Mouse (Mus musculus): Measurements from ENCODE around the gene 1700088E04Rik. TPM values are rescaled to one million over a fixed set of nuclear protein-coding genes. Genes with fewer than 3 reads are reported as not detected.

The 1700088E04Rik gene
- total RNA-seq, 4 experiments from 2014 or later: 0.36 to 1.5 (median 0.80) TPM

DNA sequence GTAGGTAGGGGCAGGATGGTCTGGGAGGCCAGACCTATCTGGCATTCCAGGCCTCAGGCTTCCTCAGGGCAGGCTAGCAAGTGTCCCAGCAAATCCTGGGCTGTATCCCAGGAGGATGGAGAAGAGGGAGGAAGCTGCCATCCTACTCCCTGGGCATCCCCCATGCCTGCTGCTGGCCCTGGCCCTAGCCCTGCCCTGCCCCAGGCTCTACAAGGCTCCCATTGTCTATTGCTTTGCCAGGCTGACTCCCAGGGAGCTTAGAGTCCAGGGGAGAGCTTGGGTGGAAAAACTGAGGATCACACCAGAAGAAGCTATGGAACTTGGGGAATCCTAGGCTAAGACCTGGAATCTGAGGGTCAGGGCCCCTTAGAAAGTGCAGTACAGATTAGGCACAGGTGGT, 39.5 kb downstream of the 1700088E04Rik start:
- no peak for DNase-seq (ENCODE audit: low spot score in 2 of 2)

DNA sequence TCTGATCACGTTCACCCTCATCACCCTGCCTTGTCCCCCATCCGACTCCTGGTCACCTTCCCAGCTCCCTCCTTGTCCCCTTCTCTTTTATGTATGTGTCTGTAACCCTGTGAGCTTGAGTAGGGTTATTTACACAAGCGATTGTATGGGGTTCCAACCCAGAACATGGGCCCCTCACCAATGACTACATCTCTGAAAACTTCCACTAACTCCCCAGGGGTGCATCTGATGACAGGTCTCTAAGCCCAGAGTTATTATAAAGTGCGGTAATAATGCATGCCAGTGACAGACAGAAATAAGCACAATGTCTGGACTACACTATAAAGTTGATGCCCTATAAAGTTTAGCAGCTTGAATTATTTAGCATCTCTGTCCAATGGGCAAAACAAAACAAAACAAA, 40.7 kb downstream of the 1700088E04Rik start:
- no peak for DNase-seq (ENCODE audit: low spot score in 2 of 2)

DNA sequence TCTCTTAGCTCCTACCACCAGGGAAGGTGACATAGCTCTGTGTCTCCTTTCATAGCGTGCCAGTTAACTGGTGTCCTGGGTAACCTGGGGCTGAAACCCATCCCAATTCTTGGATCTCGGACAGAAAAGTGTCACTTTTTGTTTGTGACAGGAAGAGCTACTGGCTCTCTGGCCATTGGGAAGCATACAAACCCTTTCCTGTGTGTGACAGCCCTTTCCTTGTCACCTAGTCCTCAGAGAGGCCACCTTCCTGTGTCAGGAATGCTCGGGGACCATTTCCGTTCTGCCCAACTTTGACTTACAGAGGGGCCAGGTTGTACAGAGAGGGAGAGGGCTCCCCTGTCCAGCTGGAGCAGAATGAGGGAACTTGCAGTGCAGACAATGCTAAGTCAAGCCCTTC, 41.6 kb downstream of the 1700088E04Rik start:
- DNase-seq (ENCODE audit: low spot score in 2 of 2): no peak

DNA sequence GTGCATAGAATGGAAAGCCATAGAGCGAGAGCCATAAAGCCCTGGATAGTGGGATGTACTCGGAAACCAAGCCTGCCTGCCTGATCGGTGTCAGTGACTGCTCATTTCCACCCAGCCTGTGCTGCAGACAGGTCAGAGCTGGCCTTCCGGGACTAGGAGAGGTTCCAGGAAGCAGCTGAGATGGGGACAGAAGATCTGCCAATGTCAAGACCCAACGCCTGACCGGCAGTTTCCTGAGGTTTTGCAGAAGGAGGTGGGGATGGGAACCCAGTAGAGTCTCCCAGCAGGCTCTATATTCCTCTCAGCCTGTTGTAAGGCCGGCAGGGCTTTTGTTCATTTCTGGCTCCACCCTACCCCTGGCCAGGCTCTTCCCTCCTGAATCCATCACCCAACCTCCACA, 42.2 kb downstream of the 1700088E04Rik start:
- no peak for DNase-seq (ENCODE audit: low spot score in 2 of 2)

DNA sequence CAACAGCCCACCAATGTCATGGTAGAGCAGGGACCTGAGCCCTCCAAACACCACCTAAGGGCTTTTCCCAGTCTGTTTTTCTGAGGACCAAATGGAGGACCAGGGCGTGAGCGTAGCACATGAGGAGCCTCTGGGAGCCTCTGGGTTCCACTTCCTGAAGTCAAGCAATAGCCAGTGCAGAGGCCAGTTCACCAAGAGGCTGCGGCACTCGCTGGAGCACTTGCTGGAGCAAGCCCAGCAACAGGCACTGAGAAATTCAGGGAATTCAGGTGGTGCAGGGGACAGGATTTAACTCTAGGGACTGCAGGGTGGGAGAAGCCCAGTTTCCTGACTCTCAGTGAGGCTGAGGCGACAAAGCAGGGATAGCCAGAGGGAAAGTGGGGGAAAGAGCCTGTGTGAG, 42.8 kb downstream of the 1700088E04Rik start:
- DNase-seq (ENCODE audit: low spot score in 2 of 2): no peak

DNA sequence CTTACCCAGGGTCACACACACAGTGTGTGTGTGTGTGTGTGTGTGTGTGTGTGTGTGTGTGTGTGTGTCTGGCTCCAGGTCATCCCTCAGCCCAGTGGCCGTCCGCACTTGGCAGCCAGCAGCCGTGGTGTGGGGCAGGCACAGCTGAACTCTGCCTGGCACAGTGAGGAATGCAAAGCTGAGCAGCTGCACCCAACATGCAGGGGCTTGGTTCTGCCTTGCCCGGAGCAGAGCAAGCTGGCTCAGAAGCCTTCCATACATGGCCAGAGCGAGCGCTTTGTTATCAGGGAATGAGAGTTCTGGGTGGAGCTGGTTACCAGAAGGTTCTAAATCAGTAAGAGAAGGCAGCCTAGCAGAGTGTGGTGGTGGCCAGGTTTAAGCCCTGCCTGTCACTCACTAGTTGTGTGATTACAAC, 43.4 kb downstream of the 1700088E04Rik start:
- DNase-seq (ENCODE audit: low spot score in 2 of 2): peak; percentile 70 to 78

DNA sequence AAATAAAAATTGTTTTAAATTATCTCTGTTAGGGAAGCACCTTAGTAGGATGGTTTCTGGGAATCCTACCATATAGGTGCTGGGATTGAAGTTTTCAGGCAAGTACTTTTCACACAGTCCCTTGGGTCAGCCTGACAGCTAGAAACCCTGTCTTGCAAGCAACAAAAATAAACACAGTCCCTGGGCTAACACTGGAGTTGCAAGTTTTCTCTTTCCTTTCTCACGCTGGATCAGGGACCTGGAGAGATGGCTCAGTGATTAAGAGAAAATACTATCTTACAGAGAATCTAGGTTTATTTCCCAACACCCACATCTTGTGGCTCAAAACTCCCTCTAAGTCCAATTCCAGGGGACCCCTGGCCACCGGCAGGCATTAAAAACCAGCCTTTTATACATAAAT, 43.9 kb downstream of the 1700088E04Rik start:
- DNase-seq (ENCODE audit: low spot score in 2 of 2): no peak

DNA sequence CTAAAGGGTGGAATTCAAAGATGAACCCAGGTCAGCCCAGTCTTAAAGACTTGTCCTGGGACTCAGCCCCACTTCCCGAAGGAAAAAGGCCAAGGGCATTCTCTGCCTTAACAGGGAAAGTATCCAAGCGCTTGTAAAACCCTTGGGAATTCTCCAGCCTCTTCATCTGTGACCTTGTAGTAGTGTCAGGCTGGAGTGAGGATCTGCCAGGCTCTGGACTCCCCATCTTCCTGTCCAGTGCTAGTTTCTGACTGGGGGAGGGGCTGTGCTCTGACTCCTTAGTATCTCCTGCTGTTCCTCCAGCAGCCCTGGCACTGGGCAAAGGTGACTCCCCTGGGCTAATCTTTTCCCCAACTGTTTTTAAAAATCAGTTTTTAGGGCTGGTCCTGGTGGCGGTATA, 44.5 kb downstream of the 1700088E04Rik start:
- no peak for DNase-seq (ENCODE audit: low spot score in 2 of 2)

DNA sequence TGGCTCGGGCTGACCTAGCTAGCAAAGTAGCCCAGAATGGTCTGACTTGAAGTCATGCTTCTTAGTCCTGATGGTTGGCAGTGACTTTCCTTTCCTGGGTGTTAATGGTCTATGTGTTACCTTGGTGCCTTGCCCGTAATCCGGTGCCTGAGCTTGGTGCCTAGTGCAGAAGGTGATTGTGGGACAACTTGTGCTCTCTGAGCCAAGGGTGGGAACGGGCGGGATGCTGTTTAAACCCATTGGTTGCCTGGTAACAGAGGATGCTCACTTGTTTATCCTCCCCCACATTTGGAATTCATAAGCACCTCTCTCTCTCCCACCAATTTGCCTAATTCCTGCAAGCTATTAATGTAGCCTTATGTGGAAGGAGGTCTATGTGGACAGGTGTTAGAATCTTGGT, 45.6 kb downstream of the 1700088E04Rik start:
- no peak for DNase-seq (ENCODE audit: low spot score in 2 of 2)

DNA sequence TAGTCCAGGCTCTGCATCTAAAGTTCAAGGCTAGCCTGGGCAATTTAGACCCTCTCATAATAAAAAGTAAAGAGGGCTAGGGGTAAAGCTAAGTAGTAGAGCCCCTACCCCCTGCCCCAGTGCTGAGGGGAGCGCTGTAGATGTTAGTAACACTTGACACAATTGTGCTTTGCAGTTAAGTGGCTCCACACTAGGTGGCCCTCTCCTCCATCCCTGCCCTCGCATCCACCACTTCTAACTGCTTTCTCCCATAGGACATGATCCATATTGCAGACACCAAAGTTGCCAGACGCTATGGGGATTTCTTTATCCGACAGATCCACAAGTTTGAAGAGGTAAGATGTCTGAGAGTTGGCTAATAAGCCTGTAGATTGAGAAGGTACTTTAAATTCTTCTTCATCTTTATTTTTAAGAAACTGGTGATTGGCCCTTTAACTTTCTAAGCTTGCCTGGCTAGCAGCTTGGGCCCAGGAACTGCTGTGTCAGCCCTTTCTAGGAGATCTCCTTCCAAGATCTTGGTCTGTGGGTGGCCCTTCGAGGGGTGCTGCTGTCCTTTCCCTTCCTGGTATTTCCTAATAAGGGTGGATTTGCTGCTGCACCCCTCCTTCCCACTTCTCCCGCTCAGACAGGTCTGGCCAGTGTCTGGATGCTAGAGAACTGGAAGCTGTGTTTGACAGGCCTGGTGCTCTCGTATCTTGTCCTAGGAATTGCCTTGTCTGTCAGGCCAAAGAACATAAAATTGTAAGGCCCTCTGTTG, 47.8 kb downstream of the 1700088E04Rik start:
- no peak for DNase-seq (ENCODE audit: low spot score in 2 of 2)

DNA sequence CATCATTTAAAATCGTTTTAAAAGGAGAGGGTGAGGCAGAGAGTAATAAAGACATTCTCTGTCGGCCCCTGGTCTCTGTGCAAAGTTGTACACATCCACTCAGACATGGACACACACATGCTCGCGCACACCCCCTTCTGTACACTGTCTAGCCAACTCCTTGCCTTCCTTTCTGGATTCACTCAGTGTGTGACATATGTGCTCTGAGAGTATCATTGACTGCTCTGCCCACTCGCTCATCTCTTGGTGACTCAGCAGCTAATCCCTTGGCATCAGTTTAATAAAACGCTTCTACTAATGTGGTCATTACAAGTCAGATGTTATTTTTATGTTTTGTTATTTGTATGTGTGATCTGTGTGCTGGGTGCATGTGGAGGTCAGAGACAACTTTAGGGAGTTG, 48.8 kb downstream of the 1700088E04Rik start:
- no peak for DNase-seq (ENCODE audit: low spot score in 2 of 2)

DNA sequence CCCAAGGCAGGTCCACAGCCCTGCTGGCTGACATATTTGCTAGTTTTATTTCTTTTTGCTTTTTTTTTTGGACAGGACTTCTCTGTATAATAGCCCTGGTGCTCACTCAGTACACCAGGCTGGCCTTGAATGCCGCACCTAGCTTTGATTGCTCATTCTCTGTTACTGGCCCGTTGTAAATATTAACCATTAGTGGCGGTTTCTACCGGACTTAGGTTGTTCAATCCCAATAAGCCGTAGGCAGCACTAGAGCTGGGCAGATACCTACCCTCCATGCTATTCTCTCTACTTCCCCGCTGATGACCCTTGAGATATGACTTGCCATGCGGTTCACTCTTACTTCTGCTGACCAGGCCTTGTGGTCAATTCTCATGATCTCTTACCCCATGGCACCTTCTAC, 61.5 kb downstream of the 1700088E04Rik start:
- DNase-seq (ENCODE audit: low spot score in 2 of 2): no peak

Other genes starting within 250 kb of the 1700088E04Rik start
- gene Gm49510, start 241.6 kb downstream of the 1700088E04Rik start, total RNA-seq (2022): not detected
- gene Sh3bp1, start 241.5 kb downstream of the 1700088E04Rik start, total RNA-seq (2022): 1 to 10 TPM in 2 of 4 experiments, under 1 TPM in 2; 0.80 to 1.7 (median 1.2) TPM
- 1 to 10 TPM; 1.7 to 2.7 (median 2.1) TPM for gene Pdxp, start 227.3 kb downstream of the 1700088E04Rik start, total RNA-seq (2022)
- 100 to 1,000 TPM; 214 to 406 (median 281) TPM for gene Lgals1, start 214.5 kb downstream of the 1700088E04Rik start, total RNA-seq (2022)
- 10 to 100 TPM; 24.0 to 31.2 (median 28.1) TPM for gene Nol12, start 206.3 kb downstream of the 1700088E04Rik start, total RNA-seq (2022)
- 10 to 100 TPM; 38.3 to 69.6 (median 41.9) TPM for gene Triobp, start 193.5 kb downstream of the 1700088E04Rik start, total RNA-seq (2022)
- gene H1f0, start 112.8 kb downstream of the 1700088E04Rik start, total RNA-seq (2022): 100 to 1,000 TPM in 1 of 4 experiments, 10 to 100 TPM in 3; 84.7 to 103 (median 92.1) TPM
- gene Galr3, start 99.4 kb downstream of the 1700088E04Rik start, total RNA-seq (2022): not detected
- gene Ankrd54, start 78.4 kb downstream of the 1700088E04Rik start, total RNA-seq (2022): 1 to 10 TPM; 3.1 to 5.8 (median 3.5) TPM
- 10 to 100 TPM; 57.8 to 60.8 (median 60.6) TPM for gene Eif3l, start 66.1 kb downstream of the 1700088E04Rik start, total RNA-seq (2022)
- 10 to 100 TPM in 3 of 4 experiments, 1 to 10 TPM in 1; 9.8 to 12.6 (median 11.2) TPM for gene Micall1, start 32.4 kb downstream of the 1700088E04Rik start, total RNA-seq (2022)
- 10 to 100 TPM; 57.8 to 75.3 (median 70.3) TPM for gene Polr2f, start 244 bp downstream of the 1700088E04Rik start, total RNA-seq (2022)
- under 1 TPM; 0.19 to 0.72 (median 0.64) TPM for gene Sox10, start 24.0 kb upstream of the 1700088E04Rik start, total RNA-seq (2022)
- 10 to 100 TPM; 30.0 to 34.8 (median 32.4) TPM for gene Pick1, start 87.9 kb upstream of the 1700088E04Rik start, total RNA-seq (2022)
- gene Gm49486, start 88.1 kb upstream of the 1700088E04Rik start, total RNA-seq (2022): under 1 TPM; 0.24 to 0.72 (median 0.36) TPM
- gene Slc16a8, start 113.5 kb upstream of the 1700088E04Rik start, total RNA-seq (2022): under 1 TPM; 0.15 to 0.85 (median 0.16) TPM
- gene Baiap2l2, start 144.3 kb upstream of the 1700088E04Rik start, total RNA-seq (2022): 1 to 10 TPM; 2.6 to 6.1 (median 3.5) TPM
- gene Pla2g6, start 187.1 kb upstream of the 1700088E04Rik start, total RNA-seq (2022): 10 to 100 TPM; 17.3 to 22.2 (median 18.0) TPM
- 1 to 10 TPM; 2.4 to 6.3 (median 4.3) TPM for gene Maff, start 205.4 kb upstream of the 1700088E04Rik start, total RNA-seq (2022)